Mouse (Mus musculus): Measurements from ENCODE around the gene Ap3b2.
A peak's percentile ranks its signal among the peaks of the same experiment; 100 is the strongest.

Ap3b2 gene

DNA sequence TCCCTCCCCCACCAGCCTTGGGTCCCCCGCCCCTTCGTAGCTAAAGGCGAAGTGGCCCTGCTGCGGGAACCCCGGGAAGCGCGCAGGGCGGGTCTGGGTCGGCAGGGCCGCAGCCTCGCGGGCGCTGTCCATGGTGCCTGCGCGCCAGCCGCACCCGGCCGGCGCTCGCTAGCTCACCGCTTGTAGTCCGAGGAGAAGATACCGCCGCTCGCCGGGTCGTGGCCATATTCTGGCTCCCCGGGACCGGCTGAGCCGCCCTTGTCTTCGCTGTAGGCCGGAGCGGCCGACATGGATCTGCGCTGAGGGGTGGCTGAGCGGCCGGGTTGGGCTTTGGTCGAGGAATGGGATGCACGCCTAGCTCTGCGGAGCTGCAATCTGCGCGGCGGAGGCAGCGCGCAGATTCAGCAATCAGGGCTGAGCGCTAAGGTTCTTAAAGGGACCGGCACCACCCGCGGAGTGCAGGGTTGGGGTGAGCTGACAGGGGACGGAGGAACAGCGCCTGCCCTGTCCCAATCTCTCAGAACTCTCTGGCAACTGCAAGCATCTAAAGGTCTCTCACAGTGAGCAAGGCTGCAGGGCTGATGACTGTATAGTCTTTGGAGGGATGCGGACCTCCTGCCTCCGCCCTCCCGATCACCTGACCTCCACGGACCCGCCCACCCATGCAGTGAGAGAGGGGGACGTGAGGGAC lies at the start of gene Ap3b2:
Ap3b2 (minus strand) TSS at position 595 of the 691 bp plus-strand sequence.
- DNase-seq (ENCODE audit: extremely low spot score, low read depth, low spot score): no peak

DNA sequence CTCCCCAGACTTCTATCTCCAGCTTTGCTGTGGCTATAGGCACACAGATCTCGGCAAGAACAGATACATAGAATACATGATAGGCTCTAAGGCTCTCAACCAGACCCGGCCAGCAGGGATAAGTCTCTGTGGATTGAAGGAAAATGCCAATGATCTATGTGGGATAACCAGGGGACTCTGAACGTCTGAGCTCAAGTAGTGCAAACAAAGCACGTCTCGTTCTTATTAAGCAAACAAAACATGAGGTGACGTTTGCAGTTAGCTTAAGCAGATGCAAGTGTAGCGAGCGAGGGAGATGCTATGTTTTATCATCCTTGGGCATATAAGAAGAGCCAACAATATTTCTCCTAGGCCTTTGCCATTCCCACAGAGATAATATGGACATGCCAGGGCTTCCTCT lies 49.2 kb upstream of the Ap3b2 start:
- DNase-seq (ENCODE audit: extremely low spot score, low read depth, low spot score): no peak

DNA sequence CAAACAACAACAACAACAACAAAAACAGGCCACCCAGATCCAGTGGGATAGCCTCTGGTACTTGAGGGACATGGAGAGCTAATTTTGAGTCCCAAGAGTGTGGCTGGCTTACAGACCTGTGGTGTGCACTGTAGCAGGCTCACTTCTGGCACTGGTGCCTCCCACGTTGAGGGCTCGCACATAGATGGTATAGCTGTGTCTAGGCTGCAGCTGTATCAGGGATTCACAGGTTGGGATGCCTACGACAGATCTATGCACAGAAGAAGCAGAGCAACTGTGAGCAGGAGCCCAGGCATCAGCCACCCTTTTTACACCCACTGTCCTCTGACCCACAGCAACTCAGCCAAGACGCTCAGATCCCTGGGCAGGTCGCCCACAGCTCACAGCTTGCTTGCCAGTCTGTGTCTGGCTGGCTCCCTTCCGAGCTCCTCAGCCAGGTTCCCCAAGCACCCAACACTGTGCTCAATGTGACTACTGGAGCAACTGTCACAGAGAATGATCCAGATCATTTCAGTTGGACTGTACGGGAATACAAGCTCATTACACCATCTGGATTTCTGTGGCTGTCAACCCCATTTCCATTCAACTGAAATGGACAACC lies 48.3 kb upstream of the Ap3b2 start:
- no peak for DNase-seq (ENCODE audit: extremely low spot score, low read depth, low spot score)

- DNase-seq (ENCODE audit: extremely low spot score, low read depth, low spot score): no peak
Observed at GRCm38 (mm10) chr7:81540999-81541398, 47.3 kb upstream of the Ap3b2 start.

DNA sequence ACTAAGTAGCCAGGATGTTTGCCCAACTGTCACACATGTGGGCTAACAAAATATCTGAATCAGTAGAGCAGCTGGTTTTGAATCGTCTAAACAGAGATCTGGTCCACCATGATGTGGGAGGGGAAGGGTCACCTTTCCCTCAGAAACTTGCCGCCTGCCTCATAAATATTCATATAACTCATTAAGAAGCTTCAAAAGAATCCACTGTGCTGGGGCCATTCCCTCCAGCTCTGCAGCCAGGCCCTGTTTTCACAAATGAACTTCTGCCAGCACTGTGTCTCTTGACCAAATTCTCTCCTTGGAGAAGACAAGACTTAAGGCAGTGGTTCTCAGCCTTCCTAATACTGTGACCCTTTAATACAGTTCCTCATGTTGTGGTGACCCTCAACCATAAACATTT lies 45.8 kb upstream of the Ap3b2 start:
- no peak for DNase-seq (ENCODE audit: extremely low spot score, low read depth, low spot score)

GRCm38 (mm10) chr7:81538070-81538675 lies 44.4 kb upstream of the Ap3b2 start:
- no peak for DNase-seq (ENCODE audit: extremely low spot score, low read depth, low spot score)

GRCm38 (mm10) chr7:81536478-81536877 lies 42.8 kb upstream of the Ap3b2 start:
- DNase-seq (ENCODE audit: extremely low spot score, low read depth, low spot score): no peak

GRCm38 (mm10) chr7:81531462-81531861 lies 37.7 kb upstream of the Ap3b2 start:
- no peak for DNase-seq (ENCODE audit: extremely low spot score, low read depth, low spot score)

GRCm38 (mm10) chr7:81528918-81529317 lies 35.2 kb upstream of the Ap3b2 start:
- DNase-seq (ENCODE audit: extremely low spot score, low read depth, low spot score): no peak

GRCm38 (mm10) chr7:81523663-81524017 lies 29.9 kb upstream of the Ap3b2 start:
- DNase-seq (ENCODE audit: extremely low spot score, low read depth, low spot score): no peak

DNA sequence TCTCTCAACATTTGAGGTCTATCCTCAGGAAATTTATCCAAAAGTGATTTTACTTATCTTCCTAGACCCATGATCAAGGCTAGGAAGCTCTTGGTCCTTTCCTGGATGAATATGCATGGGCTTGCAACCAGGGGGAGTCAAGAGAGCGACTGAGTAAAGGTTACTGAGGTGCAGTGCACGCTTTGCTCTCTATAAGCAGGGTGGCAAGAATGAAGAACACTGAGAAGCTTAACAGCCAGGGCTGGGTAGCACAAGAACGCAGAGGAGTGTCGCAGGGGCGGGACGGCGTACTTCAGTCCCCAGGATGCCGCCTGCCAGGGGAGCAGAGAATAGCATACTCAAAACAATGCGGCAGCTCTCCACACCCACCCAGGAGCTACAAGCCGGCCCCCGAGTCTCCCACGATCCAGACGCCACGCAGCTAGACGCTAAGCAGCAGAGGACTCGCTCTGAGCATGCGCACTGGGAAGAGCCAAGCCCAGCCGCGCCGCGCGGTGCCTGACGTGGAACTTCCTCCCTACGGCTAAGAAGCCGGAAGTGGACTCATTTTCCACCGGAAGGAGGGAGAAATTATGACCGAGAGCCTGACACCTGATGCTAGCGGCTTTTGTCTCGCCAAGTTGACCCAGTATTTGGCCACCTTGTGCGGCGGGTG lies 29.4 kb upstream of the Ap3b2 start:
- DNase-seq (ENCODE audit: extremely low spot score, low read depth, low spot score): peak; percentile 58

GRCm38 (mm10) chr7:81516154-81517030 lies 22.7 kb upstream of the Ap3b2 start:
- DNase-seq (ENCODE audit: extremely low spot score, low read depth, low spot score): no peak

DNA sequence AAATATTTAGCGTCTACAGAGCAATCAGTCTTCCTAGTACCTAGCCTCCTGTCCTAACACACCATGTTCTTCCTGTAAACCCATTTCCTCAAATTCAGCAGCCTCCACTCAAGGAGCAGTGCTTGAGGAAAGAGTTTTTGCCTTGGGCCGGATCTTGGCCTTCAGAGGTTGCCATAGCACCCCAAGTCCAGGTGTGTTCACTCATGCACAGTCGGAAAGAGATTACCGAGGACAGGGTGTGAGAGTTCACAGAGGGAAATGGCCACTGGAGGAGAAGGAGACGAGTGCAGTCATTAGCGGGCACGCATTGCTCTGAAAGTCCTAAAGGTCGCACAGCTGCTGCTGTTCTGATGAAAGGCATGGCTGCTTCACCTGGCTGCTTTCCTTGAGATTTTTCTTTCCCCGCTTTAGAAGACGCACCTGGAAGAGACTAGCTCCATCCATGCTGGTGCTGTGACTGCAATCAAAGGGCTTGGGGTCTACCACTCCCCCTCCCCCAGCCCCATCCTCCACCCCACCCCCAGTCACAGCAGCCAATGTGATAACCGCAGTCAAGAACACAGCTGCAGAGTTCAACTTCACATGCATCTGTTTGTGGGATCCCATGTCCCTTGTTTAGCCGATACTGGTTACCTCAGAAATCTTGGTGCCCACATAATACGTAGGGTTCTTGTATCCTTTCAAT lies 21.3 kb upstream of the Ap3b2 start:
- DNase-seq (ENCODE audit: extremely low spot score, low read depth, low spot score): no peak

DNA sequence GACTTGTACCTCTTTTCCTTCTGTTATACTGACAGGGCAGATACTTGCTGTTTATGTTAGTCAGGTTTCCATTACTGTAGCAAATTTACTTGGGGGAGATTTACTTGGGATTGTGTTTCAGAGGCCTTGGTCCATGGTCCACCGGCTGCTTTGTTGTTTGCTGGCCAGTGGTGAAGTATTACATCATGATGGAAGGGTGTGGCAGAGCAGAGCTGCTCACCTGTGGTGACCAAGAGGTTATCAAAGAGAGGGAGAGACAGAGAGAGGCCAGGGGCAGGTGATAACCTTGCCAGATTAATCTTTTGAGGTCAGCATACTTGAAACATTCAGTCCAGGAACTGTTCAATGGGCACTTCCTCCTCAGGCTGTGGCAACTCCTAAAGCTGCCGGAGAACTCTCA lies 7.3 kb upstream of the Ap3b2 start:
- DNase-seq (ENCODE audit: extremely low spot score, low read depth, low spot score): no peak

DNA sequence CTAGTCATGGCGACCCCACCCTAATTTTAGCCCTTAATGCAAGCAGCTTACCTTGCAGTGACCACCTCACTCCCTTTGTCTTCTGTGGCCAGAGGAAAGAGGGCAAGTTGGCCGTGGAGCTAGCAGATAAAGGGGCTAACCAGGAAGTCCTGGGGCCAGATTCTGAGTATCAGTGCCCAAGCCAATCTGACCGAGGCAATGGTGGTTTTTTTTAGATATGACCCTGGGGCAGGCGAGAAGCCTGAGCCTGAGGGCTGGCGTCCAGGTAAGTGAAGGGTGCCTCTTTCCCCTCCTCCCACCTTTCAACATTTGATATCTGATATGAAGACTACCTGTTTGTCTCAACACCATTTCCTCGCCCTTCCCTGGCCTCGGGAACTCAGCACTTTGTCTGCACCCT lies 4.5 kb upstream of the Ap3b2 start, which contains the start of gene BC048679:
BC048679 (minus strand) TSS at position 101 of the 400 bp plus-strand sequence.
- DNase-seq (ENCODE audit: extremely low spot score, low read depth, low spot score): no peak

GRCm38 (mm10) chr7:81497171-81497570 lies 3.4 kb upstream of the Ap3b2 start:
- DNase-seq (ENCODE audit: extremely low spot score, low read depth, low spot score): no peak

DNA sequence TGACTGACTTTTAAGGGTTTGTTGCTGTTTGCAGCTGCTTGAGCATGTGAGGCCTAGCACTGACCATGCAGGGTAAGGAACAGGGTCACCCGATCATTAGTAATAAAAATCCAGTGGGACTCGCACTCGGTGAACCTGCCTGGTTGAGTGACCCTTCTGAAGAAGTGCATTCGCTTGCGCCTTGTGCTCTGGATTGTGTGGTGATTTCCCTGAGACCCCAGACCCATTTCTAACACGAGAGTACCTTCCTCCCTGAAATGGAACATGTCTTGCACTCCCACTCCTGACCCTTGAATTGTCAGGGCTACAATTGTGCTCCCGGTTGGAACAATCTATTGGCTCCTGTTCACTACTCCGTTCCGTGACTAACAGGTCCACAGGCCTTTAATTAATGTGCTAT lies 1.1 kb downstream of the Ap3b2 start:
- no peak for DNase-seq (ENCODE audit: extremely low spot score, low read depth, low spot score)

DNA sequence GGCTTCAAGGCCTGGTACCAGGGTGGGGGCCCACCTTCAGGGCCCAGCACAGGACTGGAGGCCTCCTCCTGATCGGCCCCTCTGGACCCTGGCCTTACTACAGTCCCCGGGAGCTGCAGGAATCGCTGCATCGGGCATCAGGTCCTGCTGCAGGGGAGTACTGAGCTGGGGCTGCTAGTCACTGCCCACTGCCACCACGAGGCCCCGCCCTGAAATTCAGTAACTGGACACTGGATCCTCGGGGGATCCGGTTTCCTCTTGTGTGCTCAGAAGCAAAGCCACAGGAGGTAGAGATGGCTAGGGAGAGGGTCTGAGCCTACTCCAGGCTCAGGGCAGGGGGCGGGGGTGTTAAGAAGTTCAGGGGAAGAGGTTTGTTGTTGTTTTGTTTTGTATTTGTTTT lies 4.1 kb downstream of the Ap3b2 start:
- DNase-seq (ENCODE audit: extremely low spot score, low read depth, low spot score): no peak

GRCm38 (mm10) chr7:81480800-81481199 lies 12.9 kb downstream of the Ap3b2 start:
- DNase-seq (ENCODE audit: extremely low spot score, low read depth, low spot score): no peak

DNA sequence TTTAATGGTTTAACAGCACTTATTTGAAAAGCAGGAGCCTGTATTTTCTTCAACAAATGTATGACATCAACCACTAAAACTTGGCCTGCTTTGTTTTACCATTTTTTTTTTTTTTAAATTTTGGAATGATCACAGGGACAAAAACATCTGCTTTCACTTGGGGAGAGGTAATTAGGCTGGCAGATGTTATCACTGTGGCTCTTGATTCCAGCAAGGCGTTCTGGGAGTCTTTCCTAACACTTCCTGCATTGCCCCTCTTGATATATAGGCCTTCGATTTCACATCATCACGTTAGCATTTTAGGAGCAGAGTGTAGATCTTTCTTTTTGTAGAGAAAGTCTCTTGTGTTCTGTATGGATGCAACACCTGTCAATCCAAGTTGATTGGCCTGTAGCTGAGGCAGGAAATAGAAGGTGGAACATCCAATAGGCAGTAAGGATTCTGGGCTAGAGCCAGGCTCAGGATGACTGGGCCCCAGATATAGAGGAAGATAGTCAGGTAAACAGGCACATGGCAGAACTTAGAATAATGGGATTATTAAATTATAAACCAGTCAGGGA lies 14.1 kb downstream of the Ap3b2 start:
- no peak for DNase-seq (ENCODE audit: extremely low spot score, low read depth, low spot score)
